Mouse (Mus musculus): ENCODE results near the gene Ciao2b. TPM values are rescaled to one million over a fixed set of nuclear protein-coding genes. Genes with fewer than 3 reads are reported as not detected.
A peak's percentile ranks its signal among the peaks of the same experiment; 100 is the strongest.

The Ciao2b gene
- total RNA-seq, 1 experiment from 2014 or later: 41.4 TPM

DNA sequence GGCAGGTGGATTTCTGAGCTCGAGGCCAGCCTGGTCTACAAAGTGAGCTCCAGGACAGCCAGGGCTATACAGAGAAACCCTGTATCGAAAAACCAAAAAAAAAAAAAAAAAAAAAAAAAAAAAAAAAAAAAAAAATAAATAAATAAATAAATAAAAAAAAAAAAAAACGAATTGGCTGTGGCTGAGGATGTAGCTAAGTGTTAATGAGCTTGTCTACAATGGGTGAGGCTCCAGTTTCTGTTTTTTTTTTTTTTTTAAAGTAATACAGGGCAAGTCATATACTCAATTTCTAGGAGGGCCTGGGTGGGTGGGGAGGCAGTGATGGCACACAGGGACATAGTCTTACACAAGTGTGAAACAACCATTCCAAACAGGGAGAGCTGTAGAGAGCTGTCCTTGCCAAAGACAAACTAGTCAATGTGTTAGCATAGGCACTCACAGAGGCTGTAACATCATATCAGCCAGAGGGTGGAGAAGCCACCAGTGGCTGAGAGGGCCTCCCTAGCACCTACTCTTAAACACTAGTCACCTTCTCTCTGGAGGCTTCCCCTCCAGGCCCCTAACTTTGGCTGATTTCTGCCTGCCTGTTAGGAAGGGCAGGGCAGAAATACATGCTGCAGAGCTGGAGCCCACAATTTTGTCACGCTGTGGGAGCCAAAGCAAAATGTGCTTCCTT is 14.6 kb downstream of the Ciao2b start:
- ATAC-seq (replicated peaks; ENCODE audit: insufficient number of reproducible peaks, low FRiP score, low TSS enrichment, poor library complexity, severe bottlenecking): no peak

GRCm38 (mm10) chr8:104624161-104624560 is 17.6 kb downstream of the Ciao2b start, which contains the start of gene Cdh16:
Gene Cdh16, minus strand, starts transcription at chr8:104624396.
- no peak for ATAC-seq (replicated peaks; ENCODE audit: insufficient number of reproducible peaks, low FRiP score, low TSS enrichment, poor library complexity, severe bottlenecking)

GRCm38 (mm10) chr8:104620765-104621164 is 21.0 kb downstream of the Ciao2b start:
- no peak for ATAC-seq (replicated peaks; ENCODE audit: insufficient number of reproducible peaks, low FRiP score, low TSS enrichment, poor library complexity, severe bottlenecking)

- ATAC-seq (replicated peaks; ENCODE audit: insufficient number of reproducible peaks, low FRiP score, low TSS enrichment, poor library complexity, severe bottlenecking): no peak
These were observed 28.6 kb downstream of the Ciao2b start for GRCm38 (mm10) chr8:104613119-104613518.

- ATAC-seq (replicated peaks; ENCODE audit: insufficient number of reproducible peaks, low FRiP score, low TSS enrichment, poor library complexity, severe bottlenecking): no peak
These were observed 30.2 kb downstream of the Ciao2b start for GRCm38 (mm10) chr8:104611613-104612012.

DNA sequence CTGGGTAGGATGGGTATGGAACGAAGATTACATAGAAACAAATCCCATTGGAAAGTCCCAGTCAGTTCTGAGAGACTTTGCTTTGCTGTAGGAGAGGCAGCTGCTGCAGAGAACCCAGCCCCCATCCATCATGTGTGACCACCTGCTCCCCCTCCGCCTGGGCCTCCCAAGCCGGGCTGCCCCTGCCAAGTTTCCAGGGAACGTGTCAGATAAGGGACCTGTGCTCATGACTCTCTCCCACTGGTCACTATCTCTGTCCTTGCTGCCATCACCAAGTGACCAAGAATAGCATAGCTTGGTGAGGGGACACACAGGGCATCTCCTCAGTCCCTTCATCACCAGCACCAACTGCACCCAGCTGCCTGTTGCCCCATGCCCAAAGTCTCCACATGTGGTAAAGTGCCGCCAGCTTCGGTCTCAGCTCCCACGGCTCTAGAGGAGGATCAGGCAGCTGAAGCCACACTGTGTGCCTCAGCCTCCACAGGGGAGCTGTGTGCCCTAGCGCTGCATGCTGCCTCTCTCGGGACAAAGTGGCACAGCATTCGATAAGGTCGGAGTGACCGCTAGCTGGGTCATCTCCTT is 31.5 kb downstream of the Ciao2b start:
- no peak for ATAC-seq (replicated peaks; ENCODE audit: insufficient number of reproducible peaks, low FRiP score, low TSS enrichment, poor library complexity, severe bottlenecking)

DNA sequence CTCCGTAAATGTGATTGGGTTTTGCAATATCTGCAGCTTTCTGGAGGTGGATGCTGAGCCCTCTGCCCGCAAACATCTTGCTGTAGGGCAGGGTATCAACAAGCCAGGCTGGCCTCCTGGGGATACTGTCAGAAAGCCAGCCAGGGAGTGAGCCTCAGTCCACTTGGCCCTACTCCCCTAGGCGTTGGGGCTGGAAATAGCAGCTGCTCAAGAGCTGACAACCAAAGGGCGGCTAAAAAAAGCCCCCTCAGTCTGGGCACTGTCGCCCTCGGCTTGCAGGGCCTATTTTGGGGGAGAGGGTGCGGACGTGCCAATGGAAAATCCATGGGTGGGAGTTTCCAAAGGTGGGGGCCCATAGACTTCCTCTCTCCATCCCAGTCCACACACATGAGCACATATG is 32.5 kb downstream of the Ciao2b start:
- ATAC-seq (replicated peaks; ENCODE audit: insufficient number of reproducible peaks, low FRiP score, low TSS enrichment, poor library complexity, severe bottlenecking): no peak

DNA sequence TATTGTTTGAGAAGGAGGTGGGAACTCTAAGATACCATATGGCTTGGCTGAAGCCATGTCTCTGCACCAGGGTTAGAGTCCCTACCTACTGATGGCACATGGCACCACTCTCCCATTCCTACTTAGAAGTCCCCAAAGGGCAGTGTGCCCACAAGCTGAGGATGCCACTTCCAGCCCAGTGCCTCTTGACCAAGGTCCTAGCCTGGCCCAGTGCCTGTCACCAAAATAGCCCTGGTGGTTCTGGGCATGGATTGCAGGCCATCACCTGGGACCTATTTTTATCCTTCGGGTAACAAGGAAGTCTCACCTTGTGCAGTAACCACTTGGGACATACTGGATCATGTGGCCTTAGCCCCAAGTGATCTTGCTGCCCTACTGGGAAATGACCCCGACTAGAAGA is 33.8 kb downstream of the Ciao2b start:
- no peak for ATAC-seq (replicated peaks; ENCODE audit: insufficient number of reproducible peaks, low FRiP score, low TSS enrichment, poor library complexity, severe bottlenecking)

DNA sequence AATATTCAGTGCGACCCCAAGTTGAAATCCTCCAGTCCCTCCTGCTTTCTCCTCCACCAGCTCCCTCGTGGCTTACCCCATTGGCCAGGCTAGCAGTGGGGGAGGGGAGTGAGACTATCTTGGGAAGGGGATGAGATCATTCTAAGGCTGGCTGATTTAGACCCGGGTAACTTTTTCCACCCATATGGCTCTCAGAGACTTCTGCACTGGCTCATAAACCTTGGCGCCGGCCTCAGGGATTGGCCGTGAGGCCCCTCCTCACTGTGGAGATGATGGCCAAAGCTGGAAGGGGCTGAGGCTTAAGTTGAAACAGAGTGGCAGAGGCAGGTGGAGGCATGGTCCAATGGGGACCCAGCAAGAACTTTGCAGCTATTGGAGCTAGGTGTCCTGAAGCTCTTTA is 35.4 kb downstream of the Ciao2b start:
- no peak for ATAC-seq (replicated peaks; ENCODE audit: insufficient number of reproducible peaks, low FRiP score, low TSS enrichment, poor library complexity, severe bottlenecking)

DNA sequence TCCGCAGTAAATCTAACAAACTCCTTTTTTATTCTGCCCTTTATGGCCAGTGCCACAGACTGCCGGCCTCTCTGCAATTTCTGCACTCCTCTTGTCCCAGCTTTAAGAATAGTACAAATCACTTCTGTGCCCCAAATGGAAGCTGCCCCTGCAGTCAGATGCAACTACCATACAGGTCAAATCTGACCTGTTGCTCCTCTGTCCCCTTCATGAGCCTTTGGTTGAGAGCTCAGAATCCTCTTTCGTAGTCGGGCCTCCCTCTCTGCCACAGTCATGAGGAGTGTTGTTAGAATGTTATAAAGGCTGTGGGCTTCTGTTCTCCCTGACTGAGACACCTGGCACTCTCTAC is 38.5 kb downstream of the Ciao2b start:
- ATAC-seq (replicated peaks; ENCODE audit: insufficient number of reproducible peaks, low FRiP score, low TSS enrichment, poor library complexity, severe bottlenecking): no peak

DNA sequence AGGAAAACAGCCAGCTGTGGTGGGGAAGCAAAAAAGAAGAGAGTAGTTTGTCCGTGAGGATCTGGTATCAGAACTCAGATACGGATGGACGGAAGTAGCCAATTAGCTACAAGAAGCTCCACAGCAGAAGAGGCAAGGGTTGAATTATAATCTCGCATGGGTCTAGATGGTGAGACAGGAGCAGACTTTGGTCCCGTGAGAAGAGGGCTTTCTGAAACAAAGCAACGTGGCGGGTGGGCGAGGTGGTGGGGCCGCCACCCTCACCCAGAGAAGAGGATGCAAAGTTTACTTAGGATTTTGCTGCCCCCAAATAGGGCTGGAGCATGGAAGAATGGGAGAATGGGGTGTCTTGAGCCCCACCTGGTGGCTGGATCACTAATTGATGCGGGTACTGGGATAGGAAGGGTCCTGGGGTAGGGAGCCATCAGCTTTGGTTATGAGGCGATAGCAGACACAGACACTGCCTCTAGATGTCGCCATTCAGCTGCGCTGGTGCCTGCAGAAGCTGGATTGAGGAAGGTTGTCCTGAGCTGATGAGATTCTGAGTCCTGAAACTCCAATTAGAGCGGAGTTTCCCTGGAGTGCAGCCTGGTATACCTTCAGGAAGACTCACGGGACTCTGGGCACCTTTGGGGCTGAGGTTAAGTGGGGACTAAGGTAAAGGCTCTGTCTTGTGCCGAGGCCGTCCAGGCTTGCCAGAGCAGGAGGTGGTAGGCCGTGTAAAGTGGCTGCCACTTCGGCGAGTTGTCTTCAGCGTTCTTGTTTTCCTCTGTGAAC is 39.1 kb downstream of the Ciao2b start:
- peak; percentile 88 for ATAC-seq (replicated peaks; ENCODE audit: insufficient number of reproducible peaks, low FRiP score, low TSS enrichment, poor library complexity, severe bottlenecking)

DNA sequence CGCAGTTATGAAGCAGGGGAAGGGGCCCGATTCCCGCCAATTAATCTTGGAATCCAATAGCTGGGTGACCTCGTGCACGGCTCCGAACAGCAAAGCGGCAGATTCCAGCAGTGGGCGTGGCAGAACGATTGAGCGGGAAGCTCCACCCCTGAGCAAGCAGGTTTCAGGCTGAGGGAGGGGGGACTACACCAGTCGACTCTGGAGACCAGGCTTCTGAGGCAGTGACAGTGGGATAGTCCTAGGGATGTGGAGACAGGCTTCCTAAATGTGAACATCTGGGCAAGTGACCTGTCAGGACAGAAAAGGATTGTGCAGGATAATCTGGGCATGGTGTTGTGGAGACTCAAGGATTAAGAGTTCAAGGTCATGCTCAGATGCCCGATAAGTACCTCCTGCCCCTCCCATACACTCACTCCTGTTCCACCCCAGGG is 39.8 kb downstream of the Ciao2b start:
- no peak for ATAC-seq (replicated peaks; ENCODE audit: insufficient number of reproducible peaks, low FRiP score, low TSS enrichment, poor library complexity, severe bottlenecking)

GRCm38 (mm10) chr8:104601386-104601785 is 40.4 kb downstream of the Ciao2b start:
- ATAC-seq (replicated peaks; ENCODE audit: insufficient number of reproducible peaks, low FRiP score, low TSS enrichment, poor library complexity, severe bottlenecking): no peak

- ATAC-seq (replicated peaks; ENCODE audit: insufficient number of reproducible peaks, low FRiP score, low TSS enrichment, poor library complexity, severe bottlenecking): no peak
These were observed 43.3 kb downstream of the Ciao2b start for GRCm38 (mm10) chr8:104598496-104598895.

- ATAC-seq (replicated peaks; ENCODE audit: insufficient number of reproducible peaks, low FRiP score, low TSS enrichment, poor library complexity, severe bottlenecking): no peak
These were observed 44.1 kb downstream of the Ciao2b start for GRCm38 (mm10) chr8:104597656-104598055.

DNA sequence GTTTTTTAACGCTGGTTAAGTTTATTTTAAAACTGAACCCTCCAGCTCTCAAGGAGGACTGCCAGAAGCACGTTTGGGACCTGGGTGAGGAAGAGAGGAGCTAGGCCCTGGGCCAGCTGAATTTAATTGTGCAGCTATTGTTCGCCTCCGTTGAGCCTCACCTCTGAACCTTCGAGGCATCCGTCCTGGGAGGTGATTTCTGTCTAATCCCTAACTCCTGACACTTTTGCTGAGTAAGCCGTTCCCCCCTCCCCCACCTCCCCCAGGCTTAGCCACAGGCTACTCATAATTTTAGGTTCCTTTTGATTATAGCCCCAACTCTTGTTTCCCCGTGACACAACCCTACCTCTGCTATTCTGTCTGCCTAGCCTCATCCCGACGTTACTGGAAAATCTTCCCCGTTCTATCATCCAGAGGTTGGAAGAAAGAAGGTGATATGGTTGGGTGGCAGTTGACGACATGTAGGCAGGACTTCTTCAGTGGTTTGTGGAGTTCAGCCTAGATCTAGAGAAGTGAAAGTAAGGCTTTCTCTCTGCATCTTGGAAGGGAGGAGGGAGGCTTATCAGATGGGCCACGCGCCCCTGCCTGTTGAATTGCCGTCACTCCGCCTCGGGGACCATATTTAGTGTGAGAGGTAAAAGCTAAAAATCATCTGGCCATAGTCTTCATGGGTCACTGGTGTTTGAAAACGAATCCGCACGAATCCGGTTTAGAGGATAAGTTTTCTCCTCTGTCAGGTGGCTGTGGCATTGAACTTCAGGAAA is 45.8 kb downstream of the Ciao2b start:
- ATAC-seq (replicated peaks; ENCODE audit: insufficient number of reproducible peaks, low FRiP score, low TSS enrichment, poor library complexity, severe bottlenecking): no peak

DNA sequence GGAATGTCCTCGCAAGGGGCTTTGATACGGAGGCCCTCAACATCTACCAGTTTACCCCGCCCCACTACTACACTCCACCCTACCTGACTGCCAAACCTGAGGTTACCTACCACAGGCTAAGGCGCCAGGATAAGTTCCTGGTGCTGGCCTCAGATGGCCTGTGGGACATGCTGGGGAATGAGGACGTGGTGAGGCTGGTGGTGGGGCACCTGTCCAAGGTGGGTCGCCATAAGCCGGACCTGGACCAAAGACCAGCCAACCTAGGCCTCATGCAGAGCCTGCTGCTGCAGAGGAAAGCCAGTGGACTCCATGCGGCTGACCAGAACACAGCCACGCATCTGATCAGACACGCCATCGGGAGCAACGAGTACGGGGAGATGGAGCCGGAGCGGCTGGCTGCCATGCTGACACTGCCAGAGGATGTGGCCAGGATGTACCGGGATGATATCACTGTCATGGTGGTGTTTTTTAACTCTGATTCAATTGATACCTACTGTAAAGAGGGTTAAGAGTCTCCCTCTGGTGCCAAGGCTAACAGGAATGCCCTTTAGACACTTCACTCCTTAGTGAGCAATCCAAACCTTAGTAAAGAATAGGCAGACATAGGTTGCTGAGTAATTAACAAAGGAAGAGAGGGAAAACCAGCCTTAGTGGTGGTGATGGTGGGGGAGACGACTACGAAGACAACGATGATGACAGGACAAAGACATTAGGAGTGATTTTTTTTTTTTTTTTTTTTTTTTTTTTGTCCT is 47.0 kb downstream of the Ciao2b start:
- no peak for ATAC-seq (replicated peaks; ENCODE audit: insufficient number of reproducible peaks, low FRiP score, low TSS enrichment, poor library complexity, severe bottlenecking)

GRCm38 (mm10) chr8:104593536-104594325 is 48.0 kb downstream of the Ciao2b start:
- no peak for ATAC-seq (replicated peaks; ENCODE audit: insufficient number of reproducible peaks, low FRiP score, low TSS enrichment, poor library complexity, severe bottlenecking)

Measured in monocyte, adult 5-6 weeks (primary cell).